Mouse (Mus musculus) cerebellum, adult 9-11 months (tissue): ENCODE results near the gene 1700001K19Rik.
"Not testable (repeated sequence)": the region's sequence is repeated elsewhere in the genome, so short reads cannot be mapped to it uniquely, and the experiment has no call there.

ENCODE experiments used
- DNase-seq: peaks from one replicate; pipeline ENCODE4 v3.0.0; 2022

The 1700001K19Rik gene

GRCm38 (mm10) chr12:110682561-110683299, at the start of gene 1700001K19Rik:
Gene 1700001K19Rik, minus strand, starts transcription at chr12:110682619.
- DNase-seq, result no peak

DNA sequence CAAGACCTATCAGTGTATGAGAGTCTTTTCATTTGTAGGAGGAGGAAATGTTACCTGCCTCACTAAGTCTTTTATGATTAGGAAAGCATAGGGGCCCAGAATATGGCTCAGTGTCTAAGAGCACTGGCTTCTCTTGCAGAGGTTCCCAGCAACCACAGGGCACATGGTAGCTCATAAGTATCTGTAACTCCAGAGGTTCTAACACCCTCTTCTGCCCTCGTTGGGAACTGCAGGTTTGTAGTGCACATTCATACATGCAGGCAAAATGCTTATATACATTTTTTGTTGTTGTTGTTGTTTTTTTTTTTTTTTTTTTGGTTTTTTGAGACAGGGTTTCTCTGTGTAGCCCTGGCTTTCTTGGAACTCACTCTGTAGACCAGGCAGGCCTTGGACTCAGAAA, 44.0 kb upstream of the 1700001K19Rik start:
- DNase-seq, result no peak

DNA sequence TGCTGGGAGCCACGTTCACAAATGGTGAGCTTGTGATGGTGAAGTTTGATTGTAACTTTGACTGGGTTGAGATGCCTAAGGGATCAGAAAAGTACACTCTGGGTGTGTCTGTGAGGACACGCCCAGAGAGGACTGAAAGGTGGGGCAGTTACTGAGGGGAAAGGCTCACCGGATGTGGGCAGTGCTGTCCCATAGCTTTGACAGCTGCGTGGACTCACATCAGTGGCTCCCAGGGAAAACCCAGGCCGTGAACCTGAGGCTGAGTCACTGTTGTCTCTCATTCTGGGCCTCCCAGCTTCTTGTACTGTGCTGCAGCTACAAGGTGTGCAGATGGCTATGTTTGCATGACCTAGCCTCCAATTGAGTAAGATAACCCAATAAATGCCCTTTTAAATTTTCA, 43.1 kb upstream of the 1700001K19Rik start:
- no peak for DNase-seq

- DNase-seq, result no peak
Observed at GRCm38 (mm10) chr12:110725051-110725450, 42.6 kb upstream of the 1700001K19Rik start.

- no peak for DNase-seq
Observed at GRCm38 (mm10) chr12:110716004-110716403, 33.6 kb upstream of the 1700001K19Rik start.

DNA sequence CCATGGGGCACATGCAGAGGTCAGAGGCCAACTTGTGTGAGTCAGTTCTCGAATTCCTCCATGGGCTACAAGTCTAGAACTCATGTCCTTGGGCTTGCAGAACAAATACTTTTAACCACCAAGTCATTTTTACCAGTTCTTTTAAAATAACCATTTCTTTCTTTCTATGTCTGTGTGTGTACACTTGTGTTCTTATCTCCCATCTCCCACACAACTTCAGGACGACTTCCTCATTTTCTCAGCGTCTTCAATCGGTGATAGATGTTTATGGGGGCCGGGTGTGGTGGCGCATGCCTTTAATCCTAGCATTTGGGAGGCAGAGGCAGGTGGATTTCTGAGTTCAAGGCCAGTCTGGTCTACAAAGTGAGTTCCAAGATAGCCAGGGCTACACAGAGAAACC, 31.8 kb upstream of the 1700001K19Rik start:
- DNase-seq, result no peak

GRCm38 (mm10) chr12:110713784-110714183, 31.4 kb upstream of the 1700001K19Rik start:
- no peak for DNase-seq

GRCm38 (mm10) chr12:110711270-110711669, 28.9 kb upstream of the 1700001K19Rik start:
- DNase-seq, result no peak

- no peak for DNase-seq
Observed at GRCm38 (mm10) chr12:110707451-110707850, 25.0 kb upstream of the 1700001K19Rik start.

DNA sequence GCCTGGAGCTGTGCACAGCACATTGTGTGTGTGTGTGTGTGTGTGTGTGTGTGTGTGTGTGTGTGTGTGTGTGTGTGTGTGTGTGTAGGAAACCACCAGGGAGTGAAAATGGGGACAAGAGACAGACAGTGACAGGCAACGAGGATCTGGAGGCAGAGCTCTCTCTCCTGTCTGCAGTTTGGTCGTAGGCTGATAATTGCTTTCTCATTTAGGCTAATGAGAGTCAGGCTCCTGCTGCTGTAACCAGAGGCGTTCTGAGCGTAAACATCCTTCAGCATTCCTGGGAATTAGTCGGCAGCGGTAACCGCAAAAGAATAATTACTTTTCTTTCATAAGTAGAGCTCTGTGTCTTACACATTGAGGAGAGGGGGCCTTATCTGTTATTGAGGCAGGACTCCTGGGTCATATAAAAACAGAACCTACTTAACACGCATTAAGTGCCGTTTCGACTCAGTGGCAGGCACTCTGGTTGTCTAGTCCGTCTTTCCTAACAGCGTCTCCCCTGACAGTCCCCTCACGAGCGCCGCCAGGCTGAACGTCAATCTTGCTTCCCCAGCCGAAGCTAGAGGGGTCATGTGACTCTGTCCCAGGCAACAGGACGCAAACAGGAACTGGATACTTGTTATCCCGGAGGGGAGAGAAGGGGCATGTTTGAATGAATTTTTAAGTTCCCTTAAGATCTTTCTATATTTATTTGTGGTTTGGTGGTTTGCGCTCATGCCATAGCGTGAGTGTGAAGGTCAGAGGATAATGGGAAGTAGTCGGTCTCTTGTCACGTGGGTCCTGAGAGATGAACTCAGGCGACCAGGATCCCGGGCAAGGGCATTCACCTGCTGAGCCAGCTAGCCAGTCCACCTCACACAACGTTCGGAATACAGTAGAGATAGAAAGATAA, 24.2 kb upstream of the 1700001K19Rik start:
- no peak for DNase-seq

GRCm38 (mm10) chr12:110705419-110705818, 23.0 kb upstream of the 1700001K19Rik start:
- DNase-seq, result not testable (repeated sequence)

DNA sequence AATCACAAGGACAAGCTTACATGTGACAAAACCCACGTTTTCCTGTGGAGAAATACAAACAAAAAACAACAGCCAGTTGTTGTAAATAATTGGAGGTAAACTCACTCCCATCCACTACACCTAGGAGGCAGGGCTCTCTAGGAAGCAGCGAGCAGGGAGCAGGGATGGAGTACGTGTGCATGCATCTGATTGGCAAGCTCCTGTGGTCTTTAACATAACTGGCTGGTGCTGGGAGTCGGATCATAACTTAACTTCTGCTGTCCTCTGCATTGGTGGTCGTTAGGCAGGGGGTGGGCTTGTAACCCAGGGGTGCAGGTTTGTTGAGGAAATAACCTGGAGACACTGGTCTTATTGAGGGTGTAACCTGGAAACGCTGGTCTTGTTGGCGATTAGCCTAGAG, 21.3 kb upstream of the 1700001K19Rik start:
- no peak for DNase-seq

DNA sequence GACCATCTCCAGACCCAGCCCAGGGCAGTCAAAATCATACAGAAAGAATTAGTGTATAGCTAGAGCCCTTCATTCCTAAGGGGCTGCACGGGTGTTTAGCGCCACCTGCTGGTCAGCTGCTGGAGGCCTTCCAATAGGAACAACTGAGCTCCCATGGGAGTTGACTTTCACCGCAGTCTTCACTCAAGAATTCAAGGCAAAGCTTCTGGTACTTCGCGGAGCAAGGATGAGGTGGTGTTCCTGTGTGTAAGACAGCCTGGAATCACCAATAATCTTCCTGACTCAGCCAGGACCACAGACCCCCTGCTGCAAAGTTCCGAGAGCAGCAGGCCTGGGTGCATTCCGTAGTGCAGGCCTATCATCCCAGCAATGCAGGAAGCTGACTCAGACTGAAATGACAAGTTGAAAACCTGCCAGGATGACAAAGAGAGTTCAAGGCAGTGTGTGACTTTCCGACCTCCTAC, 20.6 kb upstream of the 1700001K19Rik start:
- DNase-seq, result peak; percentile 74

DNA sequence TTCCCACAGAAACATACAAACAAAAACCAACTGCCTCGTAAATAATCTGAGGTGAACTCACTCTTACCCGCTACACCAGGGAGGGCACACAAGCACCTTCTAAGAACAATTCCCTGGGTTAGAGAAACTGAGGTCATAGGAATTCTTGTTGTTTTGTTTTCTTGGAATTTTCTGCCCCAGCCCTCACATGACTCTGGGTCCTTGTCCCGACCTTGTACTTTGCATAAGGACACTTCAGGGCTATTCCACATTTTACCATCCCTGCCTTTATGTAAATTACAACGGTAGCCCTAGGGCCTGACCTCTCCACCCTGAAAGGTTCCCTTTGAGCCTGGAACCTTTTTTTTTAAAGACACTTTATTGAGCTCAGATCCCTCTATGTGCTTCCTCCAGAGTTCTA, 20.1 kb upstream of the 1700001K19Rik start, which contains the start of gene Hsp90aa1:
Hsp90aa1 (minus strand) TSS at position 173 of the 400 bp plus-strand sequence.
- DNase-seq, result no peak

GRCm38 (mm10) chr12:110701363-110701762, 18.9 kb upstream of the 1700001K19Rik start:
- not testable (repeated sequence) for DNase-seq

- no peak for DNase-seq
Observed at GRCm38 (mm10) chr12:110700730-110701129, 18.3 kb upstream of the 1700001K19Rik start.

DNA sequence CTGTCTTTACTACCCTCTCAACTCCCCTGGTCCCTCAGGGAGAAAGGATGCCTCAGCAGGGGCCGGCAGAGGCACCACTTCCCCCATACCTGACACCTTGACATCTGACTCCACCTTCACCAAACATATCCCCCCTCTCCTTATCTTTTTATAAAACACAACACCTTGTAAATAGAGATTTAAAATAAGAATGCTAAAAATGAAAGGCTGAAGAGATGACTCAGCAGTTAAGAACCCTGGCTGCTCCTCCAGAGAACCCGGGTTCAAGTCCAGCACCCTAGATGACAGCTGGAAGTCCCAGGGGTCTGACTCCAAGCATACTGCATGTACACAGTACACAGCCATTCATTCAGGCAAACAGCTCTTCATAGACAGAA, 16.7 kb upstream of the 1700001K19Rik start:
- DNase-seq, result no peak

DNA sequence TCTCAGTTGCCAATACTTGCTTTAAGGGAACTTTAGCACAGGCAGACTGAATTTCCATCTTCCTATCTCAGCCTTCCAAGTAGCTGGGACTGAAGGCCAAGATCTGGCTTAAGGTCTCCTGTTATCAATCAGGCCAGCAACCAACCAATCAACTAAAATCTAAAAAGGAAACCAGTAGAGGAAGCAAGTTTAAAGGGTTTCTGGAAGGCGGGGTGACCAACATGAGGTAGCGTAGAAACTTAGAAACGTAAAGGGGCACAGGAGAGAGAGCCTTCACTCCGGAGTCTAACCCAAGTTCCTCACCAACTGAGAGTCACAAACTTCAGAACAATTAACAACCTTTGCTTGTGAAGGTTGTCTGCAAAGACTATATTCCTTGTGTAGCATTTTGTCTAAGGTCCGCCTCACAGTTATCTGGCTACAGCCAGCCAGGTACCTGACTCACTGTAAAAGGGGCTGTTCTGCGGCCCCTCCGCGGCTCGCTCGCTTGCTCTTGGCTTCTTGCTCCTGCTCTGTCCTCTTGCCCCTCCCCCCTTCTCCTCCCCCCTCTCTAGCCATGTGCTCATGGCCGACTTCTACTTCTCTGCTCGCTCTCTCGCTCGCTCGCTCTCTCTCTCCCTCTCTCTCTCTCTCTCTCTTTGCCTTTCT, 16.2 kb upstream of the 1700001K19Rik start:
- DNase-seq, result no peak

DNA sequence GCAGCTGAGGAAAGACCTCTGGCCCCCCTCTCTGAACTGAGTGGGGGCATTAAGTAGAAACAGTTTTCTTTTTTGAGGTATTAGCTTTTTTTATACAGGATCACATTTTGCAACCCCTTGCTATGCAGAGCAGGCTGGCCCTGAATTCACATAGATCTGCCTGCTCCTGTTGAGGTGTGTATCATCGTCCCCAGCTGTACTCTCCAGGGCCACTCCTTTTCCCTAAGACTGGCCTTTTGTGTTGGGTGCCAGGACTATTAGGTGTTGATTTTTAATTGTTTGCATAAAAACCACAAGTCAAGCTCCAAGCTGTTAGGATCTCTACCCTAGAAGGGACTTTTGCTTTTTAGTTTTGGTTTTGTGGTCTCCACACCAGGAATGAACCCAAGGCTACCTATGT, 15.7 kb upstream of the 1700001K19Rik start:
- no peak for DNase-seq

GRCm38 (mm10) chr12:110697457-110697856, 15.0 kb upstream of the 1700001K19Rik start:
- no peak for DNase-seq

- DNase-seq, result peak; percentile 57
Observed at GRCm38 (mm10) chr12:110696975-110697400, 14.6 kb upstream of the 1700001K19Rik start.

GRCm38 (mm10) chr12:110696173-110696974, 14.0 kb upstream of the 1700001K19Rik start:
- DNase-seq, result peak; percentile 99
